Mouse (Mus musculus) right cerebral cortex, postnatal 4 days (tissue): ENCODE results near the gene Btg1-ps1.
"Not testable (repeated sequence)": the region's sequence is repeated elsewhere in the genome, so short reads cannot be mapped to it uniquely, and the experiment has no call there.

ENCODE experiments used
- DNase-seq: peaks from one replicate; pipeline ENCODE4 v3.0.0-alpha.2; 2022

The Btg1-ps1 gene

GRCm38 (mm10) chrX:38018597-38018996 is at the start of gene Btg1-ps1:
Gene Btg1-ps1, minus strand, starts transcription at chrX:38018815.
- not testable (repeated sequence) for DNase-seq

DNA sequence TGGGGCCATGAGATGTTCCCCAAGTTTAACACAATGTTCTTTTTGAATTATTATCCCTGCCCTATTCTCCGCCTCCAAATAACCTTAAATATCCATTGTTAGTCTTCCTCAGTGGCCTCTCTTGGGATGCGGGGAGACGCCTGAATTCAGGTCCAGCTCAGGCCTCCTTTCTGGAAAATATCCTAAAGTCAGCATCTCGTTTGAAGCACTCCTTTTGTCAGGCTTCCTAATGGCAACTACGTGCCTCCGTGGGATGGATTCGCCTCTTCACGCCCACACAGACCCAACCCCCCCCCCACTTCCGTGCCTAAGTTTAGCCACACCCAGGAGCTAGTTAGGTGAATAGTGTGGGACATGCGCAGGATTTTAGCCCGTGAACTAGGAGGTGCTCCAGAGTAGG is 47.6 kb upstream of the Btg1-ps1 start, which contains the start of gene Rhox10:
Gene Rhox10 (plus strand): TSS at position 301 of the 400 bp plus-strand sequence.
- no peak for DNase-seq

DNA sequence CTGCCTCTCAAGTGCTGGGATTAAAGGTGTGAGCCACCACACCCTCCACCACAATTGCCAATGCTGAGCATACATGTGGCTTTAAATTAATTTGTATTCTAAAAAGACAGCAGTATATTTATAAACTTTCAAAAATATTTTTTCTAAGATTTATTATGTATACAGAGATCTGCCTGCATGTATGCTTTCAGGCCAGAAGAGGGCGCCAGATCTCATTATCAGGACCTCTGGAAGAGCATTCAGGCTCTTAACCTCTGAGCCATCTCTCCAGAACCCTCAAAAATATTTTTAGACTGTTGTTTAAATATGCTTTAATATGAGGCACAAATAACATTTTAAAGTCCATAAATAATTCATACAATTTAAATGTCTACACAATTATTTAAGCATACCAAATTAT is 42.9 kb upstream of the Btg1-ps1 start:
- DNase-seq: peak; percentile 1

- not testable (repeated sequence) for DNase-seq
Observed at GRCm38 (mm10) chrX:38043014-38043413, 24.4 kb upstream of the Btg1-ps1 start, which contains the start of gene Btg1-ps2. Gene Btg1-ps2, minus strand, starts transcription at chrX:38043114.

DNA sequence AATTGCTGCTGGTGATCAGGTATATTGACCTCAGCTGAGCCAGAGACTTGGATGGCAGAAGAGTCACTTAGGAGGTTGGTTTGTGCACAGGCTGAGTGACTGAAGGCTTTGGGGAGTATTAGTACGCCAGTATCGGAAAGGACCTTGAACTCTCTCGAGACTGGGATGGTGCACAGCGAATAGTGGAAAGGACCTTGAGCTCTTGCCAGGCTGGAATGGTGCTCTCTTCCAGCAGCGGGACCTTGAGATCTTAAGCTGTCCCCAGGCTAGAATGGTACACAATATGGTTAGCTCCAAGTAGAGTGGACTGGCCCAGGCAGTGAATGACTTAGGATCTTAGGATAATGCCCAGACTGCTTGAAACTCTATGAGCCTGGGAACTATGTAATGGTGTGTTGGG is 21.1 kb upstream of the Btg1-ps1 start:
- no peak for DNase-seq

DNA sequence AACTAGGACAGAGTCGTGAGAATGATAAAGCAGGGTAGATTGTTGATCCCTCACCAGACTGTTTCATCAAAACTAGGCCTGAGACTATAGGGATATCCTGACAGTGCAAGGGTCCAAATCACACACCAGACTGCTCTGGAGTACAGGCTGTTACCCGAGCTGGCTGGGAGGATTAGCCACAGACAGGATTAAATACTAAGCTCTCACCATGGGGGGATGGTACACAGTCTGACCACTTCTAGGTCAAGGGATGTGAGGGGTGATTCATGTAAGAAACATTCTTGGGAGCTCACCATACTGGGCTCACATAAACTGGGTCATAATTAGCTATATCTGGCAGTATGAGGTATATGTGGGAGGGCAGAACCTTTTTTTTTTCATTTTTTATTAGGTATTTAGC is 15.2 kb upstream of the Btg1-ps1 start:
- no peak for DNase-seq

- DNase-seq: no peak
Observed at GRCm38 (mm10) chrX:38008756-38009155, 9.9 kb downstream of the Btg1-ps1 start.
